Mouse (Mus musculus): ENCODE measurements around the gene Olfr469. TPM values are rescaled to one million over a fixed set of nuclear protein-coding genes. Genes with fewer than 3 reads are reported as not detected.
"Not testable (repeated sequence)": the region's sequence is repeated elsewhere in the genome, so short reads cannot be mapped to it uniquely, and the experiment has no call there.

Gene Olfr469
- polyA plus RNA-seq (2015; fragmentation: Nextera tagmentation; extraction: Ambion mirVana), result not detected in 2 replicates

DNA sequence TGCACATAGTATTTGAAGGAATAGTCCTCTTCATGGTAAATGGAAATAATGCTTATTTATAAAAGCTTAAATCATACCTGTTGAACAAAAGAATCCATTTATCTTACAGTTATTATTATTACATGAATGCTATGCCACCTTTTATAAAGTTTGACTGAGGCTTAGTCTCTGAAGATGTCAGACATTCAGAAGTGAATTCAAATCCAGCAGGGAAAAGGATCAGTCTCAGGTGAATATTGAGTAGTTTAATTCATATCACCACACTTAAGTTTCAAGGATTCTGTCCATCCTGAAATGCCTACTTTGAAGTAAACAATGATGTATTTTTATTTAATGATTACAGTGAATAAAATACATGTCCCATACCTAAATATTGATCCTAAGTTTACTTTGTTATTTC lies at the start of gene Olfr469:
Gene Olfr469, minus strand, starts transcription at position 101 of the 400 bp plus-strand sequence.
- ATAC-seq (ENCODE audit: low FRiP score, low read depth); H3K9me3 ChIP-seq; H3K4me1 ChIP-seq; H3K4me2 ChIP-seq (replicated peaks); H3K9ac ChIP-seq; H3K27ac ChIP-seq; H3K4me3 ChIP-seq; H3K36me3 ChIP-seq; H3K27me3 ChIP-seq: not testable (repeated sequence)

DNA sequence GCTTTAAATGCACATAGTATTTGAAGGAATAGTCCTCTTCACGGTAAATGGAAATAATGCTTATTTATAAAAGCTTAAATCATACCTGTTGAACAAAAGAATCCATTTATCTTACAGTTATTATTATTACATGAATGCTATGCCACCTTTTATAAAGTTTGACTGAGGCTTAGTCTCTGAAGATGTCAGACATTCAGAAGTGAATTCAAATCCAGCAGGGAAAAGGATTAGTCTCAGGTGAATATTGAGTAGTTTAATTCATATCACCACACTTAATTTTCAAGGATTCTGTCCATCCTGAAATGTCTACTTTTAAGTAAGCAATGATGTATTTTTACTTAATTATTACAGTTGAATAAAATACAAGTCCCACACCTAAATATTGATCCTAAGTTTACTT lies 22.0 kb upstream of the Olfr469 start, which contains the start of gene Olfr470:
Gene Olfr470, minus strand, starts transcription at position 101 of the 400 bp plus-strand sequence.
- not testable (repeated sequence) for H3K27ac ChIP-seq; H3K9me3 ChIP-seq; H3K36me3 ChIP-seq; H3K27me3 ChIP-seq; ATAC-seq (ENCODE audit: low FRiP score, low read depth); H3K4me2 ChIP-seq (replicated peaks); H3K4me3 ChIP-seq; H3K4me1 ChIP-seq; H3K9ac ChIP-seq
- WGBS, result 79% methylated on average over 1 of the region's 1 CpGs

DNA sequence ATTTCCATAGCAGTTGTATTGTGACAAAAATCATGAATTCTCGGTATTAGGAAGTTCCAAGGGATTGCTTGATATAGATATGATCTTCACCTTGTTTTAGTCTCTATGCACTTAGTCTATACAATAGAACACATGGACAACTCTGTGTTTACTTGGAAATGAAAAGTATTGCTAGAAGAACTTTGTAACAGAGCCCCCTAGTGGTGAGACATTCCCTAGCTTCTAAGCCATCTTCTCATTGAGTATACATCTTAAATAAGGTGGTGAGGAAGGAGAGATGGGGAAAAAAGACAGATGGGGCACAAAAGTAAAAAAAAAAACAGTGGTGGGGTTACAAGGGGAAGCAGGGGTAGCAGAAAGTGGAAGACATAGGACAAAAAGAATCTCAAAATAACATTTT lies 16.4 kb upstream of the Olfr469 start:
- Histone ChIP-seq H3K4me2 (replicated peaks) (no peak overlapping the region), H3K9me3 (no peaks in the 10 kb centered on the region), H3K4me3 (no peak overlapping the region), H3K36me3 (no peaks in the 10 kb centered on the region), H3K27me3 (no peaks in the 10 kb centered on the region), H3K9ac (no peak overlapping the region), H3K27ac (no peak overlapping the region), H3K4me1 (no peaks in the 10 kb centered on the region)
- ATAC-seq (ENCODE audit: low FRiP score, low read depth), result no peak
- 82% methylated on average over 1 of the region's 1 CpGs for WGBS

DNA sequence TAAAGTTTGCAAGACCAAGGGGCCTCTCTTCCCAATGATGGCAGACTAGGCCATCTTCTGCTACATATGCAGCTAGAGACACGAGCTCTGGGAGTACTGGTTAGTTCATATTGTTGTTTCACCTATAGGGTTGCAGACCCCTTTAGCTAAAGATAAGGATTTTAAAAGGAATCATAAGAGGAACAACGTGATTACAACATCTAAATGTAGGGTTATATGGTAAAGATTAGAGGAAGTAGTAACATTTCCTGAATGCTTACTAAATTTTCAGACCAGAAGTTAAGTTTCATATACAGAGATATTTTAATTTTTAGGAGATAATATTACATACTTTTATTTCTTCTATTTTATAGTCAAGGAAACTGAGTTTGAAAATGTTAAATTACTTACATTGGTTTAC lies 1.5 kb downstream of the Olfr469 start:
- not testable (repeated sequence) for H3K36me3 ChIP-seq; H3K27me3 ChIP-seq; H3K4me3 ChIP-seq; H3K4me1 ChIP-seq; H3K9ac ChIP-seq; H3K9me3 ChIP-seq; H3K4me2 ChIP-seq (replicated peaks); H3K27ac ChIP-seq; ATAC-seq (ENCODE audit: low FRiP score, low read depth)
- 66% methylated on average over 2 of the region's 2 CpGs for WGBS

DNA sequence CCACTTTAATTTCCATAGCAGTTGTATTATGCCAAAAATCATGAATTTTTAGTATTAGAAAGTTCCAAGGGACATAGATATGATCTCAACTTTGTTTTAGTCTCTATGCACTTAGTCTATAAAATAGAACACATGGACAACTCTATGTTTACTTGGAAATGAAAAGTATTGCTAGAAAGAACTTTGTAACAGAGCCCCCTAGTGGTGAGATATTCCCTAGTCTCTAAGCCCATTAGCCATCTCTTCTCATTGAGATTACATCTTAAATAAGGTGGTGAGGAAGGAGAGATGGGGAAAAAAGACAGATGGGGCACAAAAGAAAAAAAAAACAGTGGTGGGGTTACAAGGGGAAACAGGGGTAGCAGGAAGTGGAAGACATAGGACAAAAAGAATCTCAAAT lies 5.9 kb downstream of the Olfr469 start:
- Histone ChIP-seq H3K36me3 (no peaks in the 10 kb centered on the region), H3K4me2 (replicated peaks) (no peak overlapping the region), H3K9ac (no peak overlapping the region), H3K9me3 (no peaks in the 10 kb centered on the region), H3K27me3 (no peaks in the 10 kb centered on the region), H3K27ac (no peak overlapping the region), H3K4me1 (no peaks in the 10 kb centered on the region), H3K4me3 (no peak overlapping the region)
- no peak for ATAC-seq (ENCODE audit: low FRiP score, low read depth)

DNA sequence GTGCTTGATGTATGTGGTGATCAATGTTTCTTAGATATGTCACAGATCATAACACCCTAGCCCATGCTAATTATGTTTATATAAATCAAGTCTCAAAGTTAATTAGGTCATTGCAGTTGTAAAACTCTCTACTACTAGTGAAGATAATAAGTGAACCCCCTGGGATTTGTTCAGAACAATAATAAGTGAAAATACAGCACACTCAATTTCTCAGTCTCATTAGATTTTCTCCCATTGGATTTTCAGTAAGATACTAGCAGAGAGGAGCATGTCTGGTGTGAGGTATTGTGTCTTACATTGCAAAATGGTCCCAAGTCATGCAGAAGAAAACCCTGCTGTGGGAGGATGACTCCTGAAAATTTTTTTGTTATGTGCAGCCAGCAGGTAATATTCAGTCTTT lies 13.4 kb downstream of the Olfr469 start, which contains the start of gene Olfr467:
Gene Olfr467, plus strand, starts transcription at position 301 of the 400 bp plus-strand sequence.
- Histone ChIP-seq H3K36me3 (no peaks in the 10 kb centered on the region), H3K9me3 (peaks cover 6% of the 10 kb centered on the region; the same call in 1 of the 2 replicates), H3K9ac (no peak within 1 kb of the TSS), H3K4me2 (replicated peaks) (no peak within 1 kb of the TSS), H3K4me3 (no peak within 1 kb of the TSS), H3K27ac (no peak within 1 kb of the TSS), H3K4me1 (no peaks in the 10 kb centered on the region), H3K27me3 (no peaks in the 10 kb centered on the region)
- ATAC-seq (ENCODE audit: low FRiP score, low read depth), result no peak

DNA sequence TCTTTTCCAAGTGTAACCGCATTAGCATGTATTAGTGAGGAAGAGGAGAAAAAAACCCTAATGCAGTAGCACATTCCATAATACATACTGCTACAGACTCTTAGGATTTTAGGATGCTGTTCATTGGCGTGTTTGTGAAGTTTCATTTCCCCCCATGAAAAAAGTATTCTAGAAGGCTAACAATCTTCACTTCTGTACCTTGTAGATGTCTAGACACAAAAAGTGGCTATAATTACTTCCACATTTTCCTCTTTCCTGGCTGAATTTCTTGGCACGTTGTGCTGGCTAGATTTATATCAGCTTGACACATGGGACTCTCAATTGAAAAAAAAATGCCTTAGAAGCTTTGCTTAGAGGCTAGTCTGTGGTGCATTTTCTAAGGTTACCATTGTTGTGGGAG lies 23.2 kb downstream of the Olfr469 start:
- peak; percentile 44; the same call in 1 of the 2 replicates for ATAC-seq (ENCODE audit: low FRiP score, low read depth)
- H3K4me2 ChIP-seq (replicated peaks), result 0 out of 2 replicates have a peak overlapping the region, but pooled peaks have one; percentile 3
- H3K9me3 ChIP-seq, result no peaks in the 10 kb centered on the region; the same call in 1 of the 2 replicates
- no peaks in the 10 kb centered on the region for H3K36me3 ChIP-seq
- H3K27ac ChIP-seq, result no peak overlapping the region
- H3K9ac ChIP-seq, result no peak overlapping the region
- H3K27me3 ChIP-seq, result no peaks in the 10 kb centered on the region
- WGBS, result 26% methylated on average over 3 of the region's 3 CpGs
- H3K4me3 ChIP-seq, result no peak overlapping the region
- H3K4me1 ChIP-seq, result peaks cover 7% of the 10 kb centered on the region

DNA sequence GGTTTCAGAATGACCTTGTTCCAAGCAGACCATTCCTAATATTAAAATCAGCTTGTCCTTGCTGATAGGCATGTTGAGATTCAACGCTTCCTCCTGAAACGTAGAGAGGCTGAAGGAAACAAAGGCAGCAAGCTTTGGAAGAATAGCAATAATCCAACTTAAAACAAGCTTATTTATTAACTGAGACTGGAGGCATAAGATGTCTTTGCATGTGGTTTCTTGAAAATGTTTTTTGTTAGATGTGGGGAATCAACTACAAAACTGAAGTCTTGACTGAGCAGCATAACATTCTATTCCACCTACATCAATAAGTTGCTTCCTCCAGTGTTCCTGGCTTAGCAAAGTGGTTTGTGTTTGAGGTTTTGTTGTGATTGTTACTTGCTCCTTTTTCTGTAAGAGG lies 24.2 kb downstream of the Olfr469 start, which contains the start of gene Ovch2:
Gene Ovch2, minus strand, starts transcription at position 101 of the 400 bp plus-strand sequence.
- Histone ChIP-seq H3K9ac (no peak within 1 kb of the TSS), H3K9me3 (no peaks in the 10 kb centered on the region; the same call in 1 of the 2 replicates), H3K27ac (no peak within 1 kb of the TSS; the same call in 1 of the 2 replicates), H3K4me1 (peaks cover 7% of the 10 kb centered on the region), H3K4me2 (replicated peaks) (0 out of 2 replicates have a peak within 1 kb of the TSS, but pooled peaks have one; percentile 3), H3K4me3 (no peak within 1 kb of the TSS), H3K36me3 (no peaks in the 10 kb centered on the region), H3K27me3 (no peaks in the 10 kb centered on the region)
- WGBS, result 86% methylated on average over 2 of the region's 2 CpGs
- ATAC-seq (ENCODE audit: low FRiP score, low read depth), result no peak

DNA sequence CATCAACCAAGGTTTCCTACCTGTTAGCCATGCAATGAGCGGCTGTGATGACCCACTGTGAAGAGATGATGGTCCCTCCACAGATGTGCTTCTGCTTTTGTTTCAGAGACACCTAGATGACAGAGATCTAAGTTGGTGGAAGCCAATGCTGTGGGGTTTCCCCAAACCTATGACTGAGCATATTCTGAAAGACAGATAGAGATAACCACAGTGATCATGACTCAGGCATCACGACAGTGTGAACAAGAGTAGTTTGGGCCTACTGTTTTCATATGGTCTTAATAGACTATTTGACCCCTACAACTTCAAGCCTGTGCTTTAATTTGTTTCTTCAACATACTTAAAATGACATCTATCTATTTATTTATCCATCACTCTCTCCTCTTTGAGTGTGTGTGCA lies 28.8 kb downstream of the Olfr469 start:
- Histone ChIP-seq H3K9me3 (no peaks in the 10 kb centered on the region), H3K36me3 (no peaks in the 10 kb centered on the region), H3K4me1 (no peaks in the 10 kb centered on the region; the same call in 1 of the 2 replicates), H3K4me2 (replicated peaks) (no peak overlapping the region), H3K9ac (no peak overlapping the region), H3K27me3 (no peaks in the 10 kb centered on the region), H3K4me3 (no peak overlapping the region), H3K27ac (no peak overlapping the region)
- no peak for ATAC-seq (ENCODE audit: low FRiP score, low read depth)
- WGBS, result 81% methylated on average over 2 of the region's 2 CpGs

DNA sequence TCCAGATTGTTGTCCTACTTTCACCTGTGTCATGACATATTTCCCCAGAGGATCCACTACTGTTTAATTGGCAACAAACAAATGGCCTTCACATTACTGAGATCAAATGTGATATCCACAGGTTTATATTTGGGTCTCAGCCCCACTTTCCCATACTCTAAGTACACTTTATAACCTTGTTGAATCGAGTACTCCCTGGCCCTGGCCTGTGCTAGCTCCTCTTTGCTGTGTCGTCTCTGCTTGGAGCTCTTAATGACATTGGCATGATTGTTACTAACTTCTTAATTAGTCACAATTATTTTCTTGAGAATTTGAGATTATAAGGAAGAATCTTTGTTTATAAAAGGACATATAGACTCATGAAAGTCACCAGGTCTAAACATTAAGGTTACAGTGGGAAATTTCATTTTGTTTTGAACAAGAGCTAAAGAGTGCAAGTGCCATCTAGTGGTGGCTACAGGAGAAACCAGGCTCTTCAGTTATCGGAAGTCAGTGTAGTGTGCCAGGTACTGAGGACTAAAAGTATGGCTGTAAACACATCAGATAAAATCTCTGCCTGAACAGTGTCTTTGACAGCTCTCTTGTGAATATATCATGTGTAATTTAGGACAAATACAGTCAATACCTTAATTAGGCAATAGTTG lies 37.2 kb downstream of the Olfr469 start:
- H3K27ac ChIP-seq, result no peak overlapping the region
- no peaks in the 10 kb centered on the region for H3K27me3 ChIP-seq
- H3K9ac ChIP-seq, result no peak overlapping the region
- WGBS, result 62% methylated on average over 3 of the region's 3 CpGs
- no peak overlapping the region for H3K4me2 ChIP-seq (replicated peaks)
- H3K4me3 ChIP-seq, result no peak overlapping the region
- H3K9me3 ChIP-seq, result no peaks in the 10 kb centered on the region
- H3K36me3 ChIP-seq, result no peaks in the 10 kb centered on the region
- ATAC-seq (ENCODE audit: low FRiP score, low read depth), result no peak
- no peaks in the 10 kb centered on the region for H3K4me1 ChIP-seq

DNA sequence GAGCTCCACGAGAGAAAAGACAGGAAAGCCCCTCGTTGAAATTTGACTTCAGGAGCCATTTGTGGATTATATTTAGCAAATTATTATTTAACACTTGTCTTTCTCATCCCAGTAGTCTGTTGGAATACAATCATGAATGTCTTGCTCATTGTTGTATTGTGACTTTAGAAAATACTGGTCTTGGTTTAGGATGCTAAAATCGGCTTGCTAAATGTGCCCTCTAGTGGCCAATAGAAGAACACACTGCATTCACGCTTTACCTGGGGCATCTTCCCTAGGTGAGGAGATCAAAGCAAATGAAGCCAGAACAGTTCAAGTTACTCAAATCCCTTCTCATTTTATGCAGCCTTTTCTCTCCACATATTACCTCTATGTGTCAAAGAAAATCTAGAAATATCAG lies 45.7 kb downstream of the Olfr469 start:
- Histone ChIP-seq H3K4me1 (no peaks in the 10 kb centered on the region), H3K27ac (no peak overlapping the region), H3K27me3 (no peaks in the 10 kb centered on the region), H3K4me3 (no peak overlapping the region), H3K4me2 (replicated peaks) (no peak overlapping the region), H3K9me3 (no peaks in the 10 kb centered on the region), H3K9ac (no peak overlapping the region), H3K36me3 (no peaks in the 10 kb centered on the region)
- ATAC-seq (ENCODE audit: low FRiP score, low read depth), result no peak
- WGBS, result 44% methylated on average over 4 of the region's 4 CpGs

DNA sequence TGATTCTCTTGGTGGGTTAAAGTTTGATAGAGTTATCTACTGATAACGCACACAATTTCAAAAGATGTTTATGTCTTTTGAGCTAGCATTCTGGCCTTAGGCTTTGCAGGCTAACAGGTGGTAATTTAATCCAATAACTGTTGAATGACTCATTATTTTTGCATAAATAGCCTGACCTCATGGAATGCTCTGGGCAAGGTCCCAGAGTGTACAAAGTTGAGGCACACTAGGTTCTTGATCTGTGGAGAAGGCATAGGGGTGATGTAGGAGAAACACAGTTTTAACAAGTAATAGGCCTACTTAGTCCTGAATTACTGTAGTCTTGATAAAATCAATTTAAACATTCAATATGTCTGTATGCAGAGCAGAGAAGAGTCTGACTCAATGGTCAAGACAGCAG lies 47.1 kb downstream of the Olfr469 start:
- no peaks in the 10 kb centered on the region for H3K27me3 ChIP-seq
- ATAC-seq (ENCODE audit: low FRiP score, low read depth), result no peak
- H3K9me3 ChIP-seq, result no peaks in the 10 kb centered on the region
- no peak overlapping the region for H3K9ac ChIP-seq
- no peaks in the 10 kb centered on the region for H3K4me1 ChIP-seq
- no peaks in the 10 kb centered on the region for H3K36me3 ChIP-seq
- no peak overlapping the region for H3K4me3 ChIP-seq
- no peak overlapping the region for H3K27ac ChIP-seq
- no peak overlapping the region for H3K4me2 ChIP-seq (replicated peaks)
- 84% methylated on average over 1 of the region's 1 CpGs for WGBS

DNA sequence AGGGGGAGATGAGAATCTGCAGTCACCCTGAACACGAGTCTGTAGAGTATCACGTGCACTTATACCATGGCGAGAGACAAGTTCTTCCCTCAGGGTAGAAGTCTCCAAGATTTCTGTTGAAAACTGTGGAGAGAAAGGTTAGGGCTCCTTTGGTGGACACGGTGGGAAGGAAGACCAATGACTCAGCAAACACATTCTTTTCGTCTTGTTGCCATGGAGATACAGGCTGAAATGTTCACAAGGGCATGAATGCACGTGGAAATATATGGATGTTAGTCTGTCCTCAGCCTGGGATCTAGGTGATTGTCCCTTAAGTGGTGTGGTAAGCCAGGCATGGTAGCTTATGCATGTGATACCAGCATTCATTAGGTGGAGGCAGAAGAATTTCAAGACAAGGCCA lies 54.5 kb downstream of the Olfr469 start:
- no peak for ATAC-seq (ENCODE audit: low FRiP score, low read depth)
- Histone ChIP-seq H3K4me1 (no peaks in the 10 kb centered on the region), H3K9me3 (no peaks in the 10 kb centered on the region), H3K27me3 (no peaks in the 10 kb centered on the region), H3K9ac (no peak overlapping the region), H3K27ac (no peak overlapping the region), H3K4me2 (replicated peaks) (no peak overlapping the region), H3K4me3 (no peak overlapping the region), H3K36me3 (no peaks in the 10 kb centered on the region)
- WGBS, result 71% methylated on average over 6 of the region's 6 CpGs

All from limb, embryonic 13.5 days (tissue).